Mouse (Mus musculus) adrenal gland, adult 10 weeks (tissue): ENCODE data around the gene Ppcdc. TPM values are rescaled to one million over a fixed set of nuclear protein-coding genes. Genes with fewer than 3 reads are reported as not detected.

Source experiments
- polyA plus RNA-seq: library from polyadenylated mRNA; stranded (reverse); fragments of 350-450 nt; fragmentation: Illumina TruSeq; extraction: RNeasy Lipid Tissue Mini Kit (QIAGEN cat#74804); gene quantifications from one replicate; pipeline ENCODE4 v1.2.3, GENCODE M21; 2014; ENCODE audit warnings: low read depth, low replicate concordance

Gene Ppcdc
- 4.4 TPM for polyA plus RNA-seq

DNA sequence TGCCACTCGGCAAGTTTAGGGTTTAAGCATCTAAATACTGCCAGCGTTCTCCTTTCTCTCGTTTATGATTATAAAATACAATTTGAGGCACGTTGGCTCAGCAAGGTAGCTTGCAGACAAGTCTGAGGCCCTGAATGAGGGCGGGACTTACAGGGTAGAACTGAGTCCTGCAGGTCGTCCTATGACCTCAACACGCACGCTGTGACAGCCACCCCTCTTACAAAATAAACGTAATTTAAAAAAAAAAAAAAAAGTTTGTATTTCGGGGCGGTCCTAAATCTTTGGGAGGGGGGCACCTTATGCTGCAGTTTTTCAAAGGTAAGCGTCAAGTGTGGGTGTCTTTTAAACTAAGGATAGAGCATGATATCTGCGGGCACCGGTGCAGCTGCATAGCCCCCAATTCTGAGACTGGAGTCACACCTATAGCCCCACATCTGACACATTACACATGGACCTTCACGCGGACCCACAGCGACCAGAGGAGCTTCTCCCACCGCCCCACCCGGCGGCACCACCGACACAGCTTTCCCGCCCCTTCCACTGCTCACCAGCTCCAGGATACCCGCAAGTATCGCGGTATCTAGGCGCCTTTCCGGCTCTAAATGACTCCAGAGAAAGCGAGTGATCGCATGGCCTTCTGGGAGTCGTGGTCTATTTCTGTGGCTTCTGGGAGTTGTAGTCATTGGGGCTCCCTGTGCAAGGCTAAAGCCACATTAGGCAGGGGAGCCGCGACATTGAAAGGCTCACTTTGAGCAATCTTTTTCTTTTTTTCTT is at the start of gene Ppcdc:
Gene Ppcdc, minus strand, starts transcription at position 603 of the 774 bp plus-strand sequence.

DNA sequence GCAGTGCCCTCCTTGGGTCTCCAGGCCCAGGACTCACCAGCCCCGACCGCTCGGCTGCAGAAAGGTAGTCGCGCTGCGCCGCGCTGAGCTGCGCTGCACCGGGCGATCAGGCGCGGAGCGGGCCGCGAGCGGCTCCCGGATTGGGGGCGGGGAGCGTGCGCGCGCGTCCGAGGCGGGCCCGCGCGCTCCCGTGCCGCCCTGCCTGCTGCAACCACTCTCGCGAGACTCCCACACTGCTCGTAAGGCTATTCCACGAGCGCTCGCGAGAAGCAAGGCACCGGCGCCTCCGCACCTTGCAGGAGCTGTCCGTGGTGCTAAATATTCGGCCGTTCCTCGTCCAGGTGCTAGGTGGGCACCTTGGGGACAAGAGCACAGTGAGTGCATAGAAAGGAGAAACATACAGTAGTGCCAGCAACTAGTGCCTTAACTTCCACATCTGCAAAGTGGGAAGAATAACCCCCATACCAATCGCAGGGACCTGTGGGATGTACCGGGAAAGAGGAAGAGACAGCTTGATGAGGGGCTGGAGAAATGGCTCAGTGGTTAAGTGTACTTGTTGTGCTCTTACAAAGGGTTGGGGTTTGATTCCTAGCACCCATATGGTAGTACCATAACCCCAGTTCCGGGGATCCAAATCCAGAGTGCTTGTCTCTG is 28.1 kb upstream of the Ppcdc start, which contains the start of gene Scamp5:
Gene Scamp5, minus strand, starts transcription at position 165 of the 654 bp plus-strand sequence.

Other genes starting within 250 kb of the Ppcdc start
- gene Trcg1, start 203.6 kb downstream of the Ppcdc start, polyA plus RNA-seq: not detected
- 3.0 TPM for gene 1700017B05Rik, start 177.5 kb downstream of the Ppcdc start, polyA plus RNA-seq
- gene Scamp5, start 27.9 kb upstream of the Ppcdc start, polyA plus RNA-seq: 4.0 TPM
- not detected for gene Rpp25, start 63.9 kb upstream of the Ppcdc start, polyA plus RNA-seq
- 453 TPM for gene Cox5a, start 81.2 kb upstream of the Ppcdc start, polyA plus RNA-seq
- gene Fam219b, start 97.4 kb upstream of the Ppcdc start, polyA plus RNA-seq: 10.2 TPM
- gene Mpi, start 112.6 kb upstream of the Ppcdc start, polyA plus RNA-seq: 12.5 TPM
- gene Scamp2, start 120.8 kb upstream of the Ppcdc start, polyA plus RNA-seq: 15.0 TPM
- gene Ulk3, start 149.3 kb upstream of the Ppcdc start, polyA plus RNA-seq: 6.0 TPM
- gene Cplx3, start 166.2 kb upstream of the Ppcdc start, polyA plus RNA-seq: not detected
- not detected for gene Lman1l, start 180.7 kb upstream of the Ppcdc start, polyA plus RNA-seq
- gene Csk, start 213.5 kb upstream of the Ppcdc start, polyA plus RNA-seq: 6.5 TPM
- gene Cyp1a2, start 243.6 kb upstream of the Ppcdc start, polyA plus RNA-seq: not detected
- gene Cyp1a1, start 247.8 kb upstream of the Ppcdc start, polyA plus RNA-seq: 0.29 TPM